ENCODE assay signal across 9 mouse cellular contexts in genomic region chr15:79511553-79512320, GRCm38 (mm10). TPM values are rescaled to one million over a fixed set of nuclear protein-coding genes. Genes with fewer than 3 reads are reported as not detected.
DNase-seq lines count a peak whose midpoint lies in the region; ATAC-seq and TF ChIP-seq lines count a peak whose summit lies in the region.
"Had no signal": no experiment of that assay in that cellular context is flagged by ENCODE, and none has a peak within 500 bp of the region (broad histone marks: within the 10 kb centered on the region; RNA-seq: fewer than 3 reads in every experiment).

No protein-coding gene starts in this region.

- no peak for ATAC-seq in heart, embryonic 13.5 days (ENCODE audit: extremely low read depth, insufficient number of reproducible peaks, low FRiP score, low TSS enrichment)
- peak; percentile 75 for ATAC-seq in kidney, embryonic 16.5 days (ENCODE audit: low FRiP score, low TSS enrichment)
- no peak for ATAC-seq in liver, embryonic 12.5 days
- ATAC-seq in neural tube, embryonic 11.5 days (ENCODE audit: insufficient read depth, low FRiP score, low TSS enrichment) = peak; percentile 67

- TF ChIP-seq CTCF in thymus, adult 2 months (IDR thresholded peaks at IDR 0.05; ENCODE audit: borderline replicate concordance, control insufficient read depth, extremely low read depth, insufficient read depth, low read length, poor library complexity) = 0 out of 2 replicates have a peak, but pooled peaks have one; percentile 7

- DNase-seq in thymus, adult 2 months = peak; percentile 42
- DNase-seq in thymus, adult 18-20 months = no peak
- DNase-seq in forebrain, embryonic 10.5 days (ENCODE audit: extremely low spot score, low spot score) = peak; percentile 88
- DNase-seq in neural tube, embryonic 11.5 days (ENCODE audit: low spot score) = peak; percentile 91
- peak; percentile 58 for DNase-seq in thymus, postnatal 14 days

- H3K36me3 ChIP-seq in thymus, adult 2 months (ENCODE audit: control insufficient read depth, insufficient read depth, low read length) = no peaks in the 10 kb centered on the region
- no peaks in the 10 kb centered on the region for H3K36me3 ChIP-seq in forebrain, embryonic 10.5 days (replicated peaks)
- H3K36me3 ChIP-seq in heart, embryonic 13.5 days = no peaks in the 10 kb centered on the region
- no peaks in the 10 kb centered on the region for H3K36me3 ChIP-seq in kidney, embryonic 16.5 days (ENCODE audit: insufficient read depth, low read length)
- no peaks in the 10 kb centered on the region for H3K36me3 ChIP-seq in liver, embryonic 12.5 days
- no peaks in the 10 kb centered on the region for H3K36me3 ChIP-seq in neural tube, embryonic 11.5 days (ENCODE audit: control insufficient read depth, insufficient read depth, low read length)

- H3K4me1 ChIP-seq in thymus, adult 2 months (replicated peaks; ENCODE audit: control insufficient read depth, insufficient read depth, low read length) = peaks cover 21% of the 10 kb centered on the region
- peaks cover 48% of the 10 kb centered on the region for H3K4me1 ChIP-seq in forebrain, embryonic 10.5 days
- peaks cover 39% of the 10 kb centered on the region for H3K4me1 ChIP-seq in heart, embryonic 13.5 days
- peaks cover 28% of the 10 kb centered on the region for H3K4me1 ChIP-seq in kidney, embryonic 16.5 days (ENCODE audit: insufficient read depth, low read length)
- H3K4me1 ChIP-seq in liver, embryonic 12.5 days = peaks cover 16% of the 10 kb centered on the region
- peaks cover 5% of the 10 kb centered on the region; the same call in 1 of the 2 replicates for H3K4me1 ChIP-seq in neural tube, embryonic 11.5 days (ENCODE audit: control insufficient read depth, insufficient read depth, low read length)

- 6% methylated on average over 61 of the region's 61 CpGs for WGBS in thymus, adult 2 months
- 1% methylated on average over 61 of the region's 61 CpGs for WGBS in forebrain, embryonic 10.5 days
- 3% methylated on average over 61 of the region's 61 CpGs for WGBS in heart, embryonic 13.5 days
- 2% methylated on average over 61 of the region's 61 CpGs for WGBS in kidney, embryonic 16.5 days
- WGBS in liver, embryonic 12.5 days (ENCODE audit: insufficient replicate concordance) = 3% methylated on average over 61 of the region's 61 CpGs
- WGBS in neural tube, embryonic 11.5 days = under 1% methylated on average over 61 of the region's 61 CpGs

- H3K9ac ChIP-seq in heart, embryonic 13.5 days = peak overlapping the region; percentile 67
- peak overlapping the region; percentile 51; the same call in 1 of the 2 replicates for H3K9ac ChIP-seq in kidney, embryonic 16.5 days (replicated peaks; ENCODE audit: low read length)
- no peak overlapping the region for H3K9ac ChIP-seq in liver, embryonic 12.5 days
- H3K9ac ChIP-seq in neural tube, embryonic 11.5 days (ENCODE audit: low read length) = no peak overlapping the region

- H3K27ac ChIP-seq in thymus, adult 2 months (ENCODE audit: control insufficient read depth, insufficient read depth, low read length) = no peak overlapping the region
- H3K27ac ChIP-seq in forebrain, embryonic 10.5 days = no peak overlapping the region
- H3K27ac ChIP-seq in heart, embryonic 13.5 days (replicated peaks) = no peak overlapping the region
- no peak overlapping the region for H3K27ac ChIP-seq in kidney, embryonic 16.5 days (ENCODE audit: low read length)
- no peak overlapping the region for H3K27ac ChIP-seq in liver, embryonic 12.5 days
- no peak overlapping the region for H3K27ac ChIP-seq in neural tube, embryonic 11.5 days (ENCODE audit: low read depth, low read length)

- H3K9me3 ChIP-seq in forebrain, embryonic 10.5 days = no peaks in the 10 kb centered on the region; the same call in 1 of the 2 replicates
- H3K9me3 ChIP-seq in heart, embryonic 13.5 days = no peaks in the 10 kb centered on the region
- H3K9me3 ChIP-seq in kidney, embryonic 16.5 days (ENCODE audit: low read length) = no peaks in the 10 kb centered on the region
- H3K9me3 ChIP-seq in liver, embryonic 12.5 days (replicated peaks) = no peaks in the 10 kb centered on the region
- H3K9me3 ChIP-seq in neural tube, embryonic 11.5 days (ENCODE audit: control insufficient read depth, low read length) = no peaks in the 10 kb centered on the region

- H3K4me3 ChIP-seq in thymus, adult 2 months (ENCODE audit: control insufficient read depth, insufficient read depth, low read length) = peak overlapping the region; percentile 28
- peak overlapping the region; percentile 54 for H3K4me3 ChIP-seq in forebrain, embryonic 10.5 days
- H3K4me3 ChIP-seq in heart, embryonic 13.5 days = peak overlapping the region; percentile 49
- H3K4me3 ChIP-seq in kidney, embryonic 16.5 days (ENCODE audit: low read length) = peak overlapping the region; percentile 47
- H3K4me3 ChIP-seq in liver, embryonic 12.5 days = peak overlapping the region; percentile 39
- H3K4me3 ChIP-seq in neural tube, embryonic 11.5 days (ENCODE audit: low read depth, low read length) = peak overlapping the region; percentile 40

- TF ChIP-seq POLR2A in thymus, adult 2 months (IDR thresholded peaks at IDR 0.05; ENCODE audit: control insufficient read depth, extremely low read depth, insufficient read depth, low read length, poor library complexity) = no peak

- peak overlapping the region; percentile 77 for H3K4me2 ChIP-seq in heart, embryonic 13.5 days
- peak overlapping the region; percentile 82 for H3K4me2 ChIP-seq in kidney, embryonic 16.5 days (replicated peaks; ENCODE audit: low read depth, low read length)
- peak overlapping the region; percentile 60 for H3K4me2 ChIP-seq in liver, embryonic 12.5 days
- peak overlapping the region; percentile 70 for H3K4me2 ChIP-seq in neural tube, embryonic 11.5 days (ENCODE audit: low read depth)

- peaks cover 31% of the 10 kb centered on the region for H3K27me3 ChIP-seq in thymus, adult 2 months (ENCODE audit: control insufficient read depth, insufficient read depth, low read length)
- H3K27me3 ChIP-seq in forebrain, embryonic 10.5 days (ENCODE audit: poor library complexity, severe bottlenecking) = peaks cover 100% of the 10 kb centered on the region
- peaks cover 91% of the 10 kb centered on the region for H3K27me3 ChIP-seq in heart, embryonic 13.5 days (replicated peaks)
- peaks cover 73% of the 10 kb centered on the region for H3K27me3 ChIP-seq in kidney, embryonic 16.5 days (ENCODE audit: insufficient read depth, low read length)
- peaks cover 100% of the 10 kb centered on the region for H3K27me3 ChIP-seq in liver, embryonic 12.5 days (replicated peaks)
- peaks cover 87% of the 10 kb centered on the region for H3K27me3 ChIP-seq in neural tube, embryonic 11.5 days (ENCODE audit: control insufficient read depth, insufficient read depth, low read length)

RNA-seq across cellular contexts. Expression of gene Kdelr3, which starts 4.5 kb away (rescaled TPM):
- polyA plus RNA-seq in thymus, adult 2 months (2012; rRNA removed) = 2.0 and 3.4 TPM in 2 replicates
- 7.4 and 7.5 TPM in 2 replicates for polyA plus RNA-seq in forebrain, embryonic 10.5 days (2016; fragmentation: Nextera tagmentation; extraction: Ambion mirVana)
- 69.8 and 72.1 TPM in 2 replicates for polyA plus RNA-seq in heart, embryonic 13.5 days (2015; fragmentation: Nextera tagmentation; extraction: Ambion mirVana)
- polyA plus RNA-seq in kidney, embryonic 16.5 days (2015; fragmentation: Nextera tagmentation; extraction: Ambion mirVana) = 66.2 and 72.9 TPM in 2 replicates
- 8.4 and 10.7 TPM in 2 replicates for polyA plus RNA-seq in liver, embryonic 12.5 days (2016; fragmentation: Nextera tagmentation; extraction: Ambion mirVana)
- polyA plus RNA-seq in neural tube, embryonic 11.5 days (2014; fragmentation: Nextera tagmentation; extraction: Ambion mirVana) = 12.1 and 16.9 TPM in 2 replicates

RNA-seq across cellular contexts. Expression of gene Kcnj4, which starts 6.7 kb away (rescaled TPM):
- not detected in 2 replicates for polyA plus RNA-seq in thymus, adult 2 months (2012; rRNA removed)
- polyA plus RNA-seq in forebrain, embryonic 10.5 days (2016; fragmentation: Nextera tagmentation; extraction: Ambion mirVana) = not detected in 2 replicates
- polyA plus RNA-seq in heart, embryonic 13.5 days (2015; fragmentation: Nextera tagmentation; extraction: Ambion mirVana) = 0.19 and 0.21 TPM in 2 replicates
- polyA plus RNA-seq in kidney, embryonic 16.5 days (2015; fragmentation: Nextera tagmentation; extraction: Ambion mirVana) = 0.16 TPM in 1 of 2 replicates, not detected in the other
- not detected in 2 replicates for polyA plus RNA-seq in liver, embryonic 12.5 days (2016; fragmentation: Nextera tagmentation; extraction: Ambion mirVana)
- polyA plus RNA-seq in neural tube, embryonic 11.5 days (2014; fragmentation: Nextera tagmentation; extraction: Ambion mirVana) = not detected in 2 replicates
- polyA plus RNA-seq: spleen, adult 2 months had no signal

RNA-seq across cellular contexts. Expression of gene Ddx17, which starts 34.8 kb away (rescaled TPM):
- polyA plus RNA-seq in thymus, adult 2 months (2012; rRNA removed) = 526 and 554 TPM in 2 replicates
- polyA plus RNA-seq in forebrain, embryonic 10.5 days (2016; fragmentation: Nextera tagmentation; extraction: Ambion mirVana) = 43.7 and 48.9 TPM in 2 replicates
- polyA plus RNA-seq in heart, embryonic 13.5 days (2015; fragmentation: Nextera tagmentation; extraction: Ambion mirVana) = 26.9 and 28.8 TPM in 2 replicates
- 48.3 and 52.0 TPM in 2 replicates for polyA plus RNA-seq in kidney, embryonic 16.5 days (2015; fragmentation: Nextera tagmentation; extraction: Ambion mirVana)
- 18.6 and 19.9 TPM in 2 replicates for polyA plus RNA-seq in liver, embryonic 12.5 days (2016; fragmentation: Nextera tagmentation; extraction: Ambion mirVana)
- polyA plus RNA-seq in neural tube, embryonic 11.5 days (2014; fragmentation: Nextera tagmentation; extraction: Ambion mirVana) = 87.0 and 88.8 TPM in 2 replicates

RNA-seq across cellular contexts. Expression of gene Csnk1e, which starts 56.4 kb away (rescaled TPM):
- 155 and 173 TPM in 2 replicates for polyA plus RNA-seq in thymus, adult 2 months (2012; rRNA removed)
- polyA plus RNA-seq in forebrain, embryonic 10.5 days (2016; fragmentation: Nextera tagmentation; extraction: Ambion mirVana) = 117 and 123 TPM in 2 replicates
- 64.8 and 76.2 TPM in 2 replicates for polyA plus RNA-seq in heart, embryonic 13.5 days (2015; fragmentation: Nextera tagmentation; extraction: Ambion mirVana)
- 66.0 and 71.5 TPM in 2 replicates for polyA plus RNA-seq in kidney, embryonic 16.5 days (2015; fragmentation: Nextera tagmentation; extraction: Ambion mirVana)
- polyA plus RNA-seq in liver, embryonic 12.5 days (2016; fragmentation: Nextera tagmentation; extraction: Ambion mirVana) = 24.1 and 24.7 TPM in 2 replicates
- 192 and 213 TPM in 2 replicates for polyA plus RNA-seq in neural tube, embryonic 11.5 days (2014; fragmentation: Nextera tagmentation; extraction: Ambion mirVana)

Comparison
In these comparisons a context has a peak if more than half of its experiments do, and no peak if none do; other contexts are left out.
1. DNase-seq: peak in thymus, adult 2 months (single experiment), forebrain, embryonic 10.5 days (single experiment), neural tube, embryonic 11.5 days (single experiment) and thymus, postnatal 14 days (single experiment); none in thymus, adult 18-20 months (0 of 2).
2. ATAC-seq: peak in kidney, embryonic 16.5 days (single experiment) and neural tube, embryonic 11.5 days (single experiment); none in heart, embryonic 13.5 days (single experiment) and liver, embryonic 12.5 days (single experiment).
3. H3K9ac ChIP-seq: peak in heart, embryonic 13.5 days (single experiment) and kidney, embryonic 16.5 days (single experiment); none in liver, embryonic 12.5 days (single experiment) and neural tube, embryonic 11.5 days (single experiment).
4. Peak in every context shown above with its lines, with median percentiles within 50 percentile points of each other: H3K4me3 ChIP-seq and H3K4me2 ChIP-seq.